Mouse (Mus musculus) liver, embryonic 15.5 days (tissue): ENCODE data around the gene Lamp1. TPM values are rescaled to one million over a fixed set of nuclear protein-coding genes. Genes with fewer than 3 reads are reported as not detected.
"Not testable (repeated sequence)": the region's sequence is repeated elsewhere in the genome, so short reads cannot be mapped to it uniquely, and the experiment has no call there.

Experiments used
- ATAC-seq: fragments of 200-750 bp; cut with Nextera tagmentation; 2 replicates; pipeline ENCODE4 v1.8.0; 2017; ENCODE audit warnings: moderate number of reproducible peaks, mild to moderate bottlenecking, moderate library complexity; ENCODE audit not compliant: insufficient read depth
- H3K27ac ChIP-seq: fragments of 300-500 bp; sonication (generic); replicated peaks from 2 replicates; pipeline ENCODE4 v1.5.1; 2015; ENCODE audit warnings: mild to moderate bottlenecking, inconsistent platforms
- H3K27me3 ChIP-seq: fragments of 300-500 bp; sonication (generic); 2 replicates; pipeline ENCODE4 v1.6.1; 2015; ENCODE audit warnings: mild to moderate bottlenecking, inconsistent platforms
- H3K36me3 ChIP-seq: fragments of 300-500 bp; sonication (generic); replicated peaks from 2 replicates; pipeline ENCODE4 v1.6.1; 2015; ENCODE audit warnings: moderate library complexity, mild to moderate bottlenecking, inconsistent platforms
- H3K4me1 ChIP-seq: fragments of 300-500 bp; sonication (generic); replicated peaks from 2 replicates; pipeline ENCODE4 v1.6.1; 2015; ENCODE audit warnings: inconsistent platforms
- H3K4me2 ChIP-seq: fragments of 300-500 bp; sonication (generic); 2 replicates; pipeline ENCODE4 v1.6.1; 2015; ENCODE audit warnings: moderate library complexity, mild to moderate bottlenecking, inconsistent platforms
- H3K4me3 ChIP-seq: fragments of 300-500 bp; sonication (generic); replicated peaks from 2 replicates; pipeline ENCODE4 v1.5.1; 2015; ENCODE audit warnings: mild to moderate bottlenecking, inconsistent platforms
- H3K9ac ChIP-seq: fragments of 300-500 bp; sonication (generic); 2 replicates; pipeline ENCODE4 v1.6.1; 2015; ENCODE audit warnings: moderate library complexity, mild to moderate bottlenecking, inconsistent platforms
- H3K9me3 ChIP-seq: fragments of 300-500 bp; sonication (generic); replicated peaks from 2 replicates; pipeline ENCODE4 v1.6.1; 2016; ENCODE audit warnings: inconsistent platforms
- WGBS: fragments of 180-500 bp; shearing (Covaris S2); methylation state at CpG from one replicate; pipeline ENCODE4 v1.1.7; 2015; ENCODE audit warnings: mixed read lengths; ENCODE audit not compliant: insufficient replicate concordance; 5-methylcytosine and 5-hydroxymethylcytosine counted together
- polyA plus RNA-seq: library from polyadenylated mRNA; unstranded; fragments of >200 nt; fragmentation: Nextera tagmentation; extraction: Ambion mirVana; gene quantifications from 2 replicates; pipeline ENCODE4 v1.2.1, GENCODE M21; 2015

Gene Lamp1
- polyA plus RNA-seq, result 200 and 205 TPM in 2 replicates

GRCm38 (mm10) chr8:13158718-13159376, at the start of gene Lamp1:
Gene Lamp1 (plus strand): TSS chr8:13159161.
- peak within 1 kb of the TSS; percentile 77 for H3K4me2 ChIP-seq
- peak; percentile 79 for ATAC-seq
- peaks cover 46% of the 10 kb centered on the region for H3K4me1 ChIP-seq
- WGBS, result 1% methylated on average over 47 of the region's 50 CpGs
- peak within 1 kb of the TSS; percentile 86 for H3K9ac ChIP-seq
- peaks cover 3% of the 10 kb centered on the region for H3K36me3 ChIP-seq
- peak within 1 kb of the TSS; percentile 89 for H3K27ac ChIP-seq
- no peaks in the 10 kb centered on the region for H3K9me3 ChIP-seq
- H3K4me3 ChIP-seq, result peak within 1 kb of the TSS; percentile 71
- H3K27me3 ChIP-seq, result no peaks in the 10 kb centered on the region

- H3K4me3 ChIP-seq, result peak overlapping the region; percentile 96
- peaks cover 36% of the 10 kb centered on the region for H3K36me3 ChIP-seq
- H3K9me3 ChIP-seq, result no peaks in the 10 kb centered on the region
- no peak overlapping the region for H3K9ac ChIP-seq
- H3K27me3 ChIP-seq, result no peaks in the 10 kb centered on the region
- no peak for ATAC-seq
- WGBS, result 45% methylated on average over 1 of the region's 1 CpGs
- H3K4me1 ChIP-seq, result peaks cover 58% of the 10 kb centered on the region
- H3K4me2 ChIP-seq, result peak overlapping the region; percentile 99
- peak overlapping the region; percentile 96 for H3K27ac ChIP-seq
Measured at GRCm38 (mm10) chr8:13109416-13109960, 49.5 kb upstream of the Lamp1 start.

GRCm38 (mm10) chr8:13111917-13112316, 47.0 kb upstream of the Lamp1 start:
- H3K9ac ChIP-seq, result no peak overlapping the region
- no peaks in the 10 kb centered on the region for H3K9me3 ChIP-seq
- H3K4me2 ChIP-seq, result no peak overlapping the region
- ATAC-seq, result no peak
- no peaks in the 10 kb centered on the region for H3K27me3 ChIP-seq
- no peak overlapping the region for H3K4me3 ChIP-seq
- 87% methylated on average over 11 of the region's 11 CpGs for WGBS
- peaks cover 50% of the 10 kb centered on the region for H3K4me1 ChIP-seq
- peaks cover 48% of the 10 kb centered on the region for H3K36me3 ChIP-seq
- H3K27ac ChIP-seq, result no peak overlapping the region

GRCm38 (mm10) chr8:13113232-13113631, 45.7 kb upstream of the Lamp1 start:
- Histone ChIP-seq H3K9me3 (no peaks in the 10 kb centered on the region), H3K27ac (no peak overlapping the region), H3K9ac (no peak overlapping the region), H3K4me3 (no peak overlapping the region), H3K27me3 (no peaks in the 10 kb centered on the region), H3K4me1 (peaks cover 44% of the 10 kb centered on the region), H3K36me3 (peaks cover 55% of the 10 kb centered on the region), H3K4me2 (no peak overlapping the region)
- ATAC-seq, result no peak
- 72% methylated on average over 4 of the region's 4 CpGs for WGBS

GRCm38 (mm10) chr8:13117096-13117495, 41.9 kb upstream of the Lamp1 start:
- no peak for ATAC-seq
- Histone ChIP-seq H3K9ac (no peak overlapping the region), H3K9me3 (no peaks in the 10 kb centered on the region), H3K4me3 (no peak overlapping the region), H3K27ac (no peak overlapping the region), H3K27me3 (no peaks in the 10 kb centered on the region), H3K4me1 (peaks cover 40% of the 10 kb centered on the region), H3K4me2 (no peak overlapping the region), H3K36me3 (peaks cover 84% of the 10 kb centered on the region)
- 84% methylated on average over 2 of the region's 2 CpGs for WGBS

- no peak overlapping the region for H3K4me3 ChIP-seq
- peaks cover 83% of the 10 kb centered on the region for H3K36me3 ChIP-seq
- H3K9me3 ChIP-seq, result no peaks in the 10 kb centered on the region
- no peak for ATAC-seq
- H3K4me2 ChIP-seq, result no peak overlapping the region
- H3K4me1 ChIP-seq, result peaks cover 52% of the 10 kb centered on the region
- H3K27me3 ChIP-seq, result no peaks in the 10 kb centered on the region
- no peak overlapping the region for H3K9ac ChIP-seq
- no peak overlapping the region for H3K27ac ChIP-seq
- 71% methylated on average over 3 of the region's 3 CpGs for WGBS
Measured at GRCm38 (mm10) chr8:13118516-13118915, 40.4 kb upstream of the Lamp1 start.

- no peak overlapping the region for H3K4me3 ChIP-seq
- peak overlapping the region; percentile 79 for H3K27ac ChIP-seq
- peak overlapping the region; percentile 15 for H3K4me2 ChIP-seq
- peaks cover 87% of the 10 kb centered on the region for H3K36me3 ChIP-seq
- ATAC-seq, result peak; percentile 77
- no peaks in the 10 kb centered on the region for H3K9me3 ChIP-seq
- 30% methylated on average over 7 of the region's 7 CpGs for WGBS
- peak overlapping the region; percentile 6; the same call in 1 of the 2 replicates for H3K9ac ChIP-seq
- peaks cover 55% of the 10 kb centered on the region for H3K4me1 ChIP-seq
- no peaks in the 10 kb centered on the region for H3K27me3 ChIP-seq
Measured at GRCm38 (mm10) chr8:13120882-13121665, 37.9 kb upstream of the Lamp1 start.

GRCm38 (mm10) chr8:13122887-13123421, 36.0 kb upstream of the Lamp1 start:
- WGBS, result 19% methylated on average over 7 of the region's 7 CpGs
- Histone ChIP-seq H3K27ac (peak overlapping the region; percentile 79), H3K9ac (no peak overlapping the region), H3K4me1 (peaks cover 50% of the 10 kb centered on the region), H3K4me3 (no peak overlapping the region), H3K27me3 (no peaks in the 10 kb centered on the region), H3K4me2 (no peak overlapping the region), H3K36me3 (peaks cover 96% of the 10 kb centered on the region), H3K9me3 (no peaks in the 10 kb centered on the region)
- peak; percentile 60 for ATAC-seq

GRCm38 (mm10) chr8:13124897-13125296, 34.1 kb upstream of the Lamp1 start:
- no peak overlapping the region for H3K4me3 ChIP-seq
- no peak for ATAC-seq
- H3K9ac ChIP-seq, result no peak overlapping the region
- no peak overlapping the region for H3K4me2 ChIP-seq
- H3K27ac ChIP-seq, result no peak overlapping the region
- H3K36me3 ChIP-seq, result peaks cover 96% of the 10 kb centered on the region
- no peaks in the 10 kb centered on the region for H3K27me3 ChIP-seq
- 81% methylated on average over 8 of the region's 8 CpGs for WGBS
- H3K9me3 ChIP-seq, result no peaks in the 10 kb centered on the region
- H3K4me1 ChIP-seq, result peaks cover 40% of the 10 kb centered on the region

GRCm38 (mm10) chr8:13132220-13132619, 26.7 kb upstream of the Lamp1 start:
- H3K4me2 ChIP-seq, ATAC-seq, H3K4me1 ChIP-seq, H3K9me3 ChIP-seq, H3K27ac ChIP-seq, H3K27me3 ChIP-seq, H3K9ac ChIP-seq, H3K4me3 ChIP-seq: not testable (repeated sequence)
- peaks cover 98% of the 10 kb centered on the region for H3K36me3 ChIP-seq
- 52% methylated on average over 9 of the region's 9 CpGs for WGBS

GRCm38 (mm10) chr8:13139641-13140182, 19.2 kb upstream of the Lamp1 start:
- Histone ChIP-seq H3K36me3 (peaks cover 99% of the 10 kb centered on the region), H3K4me3 (no peak overlapping the region), H3K9ac (no peak overlapping the region), H3K9me3 (no peaks in the 10 kb centered on the region), H3K27me3 (no peaks in the 10 kb centered on the region), H3K4me1 (no peaks in the 10 kb centered on the region), H3K4me2 (no peak overlapping the region), H3K27ac (no peak overlapping the region)
- ATAC-seq, result no peak
- 84% methylated on average over 6 of the region's 6 CpGs for WGBS
